Mouse (Mus musculus): Measurements from ENCODE around the gene Hdac7. TPM values are rescaled to one million over a fixed set of nuclear protein-coding genes. Genes with fewer than 3 reads are reported as not detected.
A peak's percentile ranks its signal among the peaks of the same experiment; 100 is the strongest.

Gene Hdac7
- polyA plus RNA-seq, 1 experiment from 2014 or later, result 5.7 TPM

- peaks cover 34% of the 10 kb centered on the region; the same call in 1 of the 2 replicates for H3K36me3 ChIP-seq (replicated peaks)
- no peaks in the 10 kb centered on the region for H3K9me3 ChIP-seq (replicated peaks)
- no peak overlapping the region for H3K9ac ChIP-seq
- no peak overlapping the region for H3K4me2 ChIP-seq
- no peaks in the 10 kb centered on the region for H3K27me3 ChIP-seq
- H3K27ac ChIP-seq (replicated peaks), result no peak overlapping the region
- H3K4me3 ChIP-seq (replicated peaks), result no peak overlapping the region
- WGBS (ENCODE audit: insufficient replicate concordance), result 71% methylated on average over 17 of the region's 17 CpGs
- ATAC-seq (ENCODE audit: insufficient read depth), result peak; percentile 41; the same call in 1 of the 2 replicates
- no peaks in the 10 kb centered on the region for H3K4me1 ChIP-seq (replicated peaks)
Observed at GRCm38 (mm10) chr15:97798134-97798533, 46.2 kb downstream of the Hdac7 start.

DNA sequence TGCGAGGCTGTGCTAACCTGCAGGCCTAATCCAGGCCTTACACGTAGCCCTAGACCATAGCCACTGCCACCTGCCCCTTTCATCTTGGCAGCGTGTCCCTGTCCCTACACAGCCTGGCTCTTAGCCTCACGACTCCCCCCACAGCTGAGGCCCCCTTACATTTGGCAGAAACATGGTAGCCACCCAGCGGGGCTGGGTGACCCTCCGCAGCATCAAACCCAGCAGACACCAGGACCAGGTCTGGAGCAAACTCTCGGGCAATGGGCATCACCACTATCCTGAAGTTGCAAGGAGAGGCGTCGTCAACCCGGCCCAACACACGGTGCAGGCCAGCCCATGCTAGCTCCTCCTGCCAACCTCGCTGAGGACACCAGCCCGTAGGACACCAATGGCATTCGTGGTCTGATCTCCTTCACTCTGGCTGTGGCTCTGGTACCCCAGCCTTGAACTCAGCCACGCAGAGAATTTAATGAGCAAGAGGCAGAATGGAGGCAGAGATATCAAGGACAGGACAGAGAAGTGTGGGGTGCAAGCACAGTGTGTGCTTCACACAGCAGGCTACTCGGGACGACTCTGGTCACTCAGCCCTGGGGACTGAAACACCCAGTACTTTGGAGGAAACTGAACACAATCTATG, 47.5 kb downstream of the Hdac7 start:
- peaks cover 39% of the 10 kb centered on the region for H3K36me3 ChIP-seq (replicated peaks)
- H3K4me1 ChIP-seq (replicated peaks), result no peaks in the 10 kb centered on the region
- H3K27ac ChIP-seq (replicated peaks), result no peak overlapping the region
- no peak overlapping the region for H3K4me3 ChIP-seq (replicated peaks)
- H3K27me3 ChIP-seq, result no peaks in the 10 kb centered on the region
- H3K4me2 ChIP-seq, result no peak overlapping the region
- no peak for ATAC-seq (ENCODE audit: insufficient read depth)
- H3K9me3 ChIP-seq (replicated peaks), result no peaks in the 10 kb centered on the region
- no peak overlapping the region for H3K9ac ChIP-seq
- WGBS (ENCODE audit: insufficient replicate concordance), result 81% methylated on average over 17 of the region's 17 CpGs

- H3K4me3 ChIP-seq (replicated peaks), result no peak overlapping the region
- H3K27me3 ChIP-seq, result no peaks in the 10 kb centered on the region
- no peak overlapping the region for H3K27ac ChIP-seq (replicated peaks)
- H3K9ac ChIP-seq, result no peak overlapping the region
- ATAC-seq (ENCODE audit: insufficient read depth), result no peak
- no peaks in the 10 kb centered on the region for H3K4me1 ChIP-seq (replicated peaks)
- H3K36me3 ChIP-seq (replicated peaks), result peaks cover 45% of the 10 kb centered on the region
- no peaks in the 10 kb centered on the region for H3K9me3 ChIP-seq (replicated peaks)
- H3K4me2 ChIP-seq, result no peak overlapping the region
- 81% methylated on average over 10 of the region's 10 CpGs for WGBS (ENCODE audit: insufficient replicate concordance)
Observed at GRCm38 (mm10) chr15:97795559-97796235, 48.6 kb downstream of the Hdac7 start.

DNA sequence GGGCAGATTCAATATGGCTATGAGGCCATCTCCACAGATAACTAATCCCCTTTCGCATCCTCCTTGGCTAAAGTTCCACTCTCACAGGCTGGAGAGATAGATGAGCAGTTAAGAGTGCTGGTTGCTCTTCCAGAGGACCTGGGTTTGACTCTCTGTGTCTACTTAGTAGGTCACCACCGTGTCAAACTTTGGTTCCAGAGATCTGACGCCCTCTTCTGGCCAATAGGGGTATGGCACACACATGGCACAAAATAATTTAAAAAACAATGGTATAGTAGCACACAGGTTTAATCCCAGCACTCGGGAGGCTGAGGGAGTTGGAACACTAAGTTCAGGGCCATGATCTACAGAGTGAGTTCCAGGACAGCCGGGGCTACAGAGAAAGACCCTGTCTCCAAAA, 50.0 kb downstream of the Hdac7 start:
- no peak overlapping the region for H3K4me3 ChIP-seq (replicated peaks)
- H3K4me1 ChIP-seq (replicated peaks), result peaks cover 11% of the 10 kb centered on the region
- no peaks in the 10 kb centered on the region for H3K9me3 ChIP-seq (replicated peaks)
- no peak overlapping the region for H3K9ac ChIP-seq
- no peak overlapping the region for H3K4me2 ChIP-seq
- peaks cover 56% of the 10 kb centered on the region for H3K36me3 ChIP-seq (replicated peaks)
- 63% methylated on average over 5 of the region's 5 CpGs for WGBS (ENCODE audit: insufficient replicate concordance)
- ATAC-seq (ENCODE audit: insufficient read depth), result no peak
- H3K27ac ChIP-seq (replicated peaks), result no peak overlapping the region
- no peaks in the 10 kb centered on the region for H3K27me3 ChIP-seq

- Histone ChIP-seq H3K27me3 (no peaks in the 10 kb centered on the region), H3K9ac (no peak overlapping the region), H3K36me3 (replicated peaks) (peaks cover 56% of the 10 kb centered on the region), H3K4me2 (no peak overlapping the region), H3K9me3 (replicated peaks) (no peaks in the 10 kb centered on the region), H3K4me3 (replicated peaks) (no peak overlapping the region), H3K4me1 (replicated peaks) (peaks cover 18% of the 10 kb centered on the region), H3K27ac (replicated peaks) (no peak overlapping the region)
- WGBS (ENCODE audit: insufficient replicate concordance), result 83% methylated on average over 18 of the region's 18 CpGs
- ATAC-seq (ENCODE audit: insufficient read depth), result no peak
Observed at GRCm38 (mm10) chr15:97793386-97794153, 50.7 kb downstream of the Hdac7 start.

DNA sequence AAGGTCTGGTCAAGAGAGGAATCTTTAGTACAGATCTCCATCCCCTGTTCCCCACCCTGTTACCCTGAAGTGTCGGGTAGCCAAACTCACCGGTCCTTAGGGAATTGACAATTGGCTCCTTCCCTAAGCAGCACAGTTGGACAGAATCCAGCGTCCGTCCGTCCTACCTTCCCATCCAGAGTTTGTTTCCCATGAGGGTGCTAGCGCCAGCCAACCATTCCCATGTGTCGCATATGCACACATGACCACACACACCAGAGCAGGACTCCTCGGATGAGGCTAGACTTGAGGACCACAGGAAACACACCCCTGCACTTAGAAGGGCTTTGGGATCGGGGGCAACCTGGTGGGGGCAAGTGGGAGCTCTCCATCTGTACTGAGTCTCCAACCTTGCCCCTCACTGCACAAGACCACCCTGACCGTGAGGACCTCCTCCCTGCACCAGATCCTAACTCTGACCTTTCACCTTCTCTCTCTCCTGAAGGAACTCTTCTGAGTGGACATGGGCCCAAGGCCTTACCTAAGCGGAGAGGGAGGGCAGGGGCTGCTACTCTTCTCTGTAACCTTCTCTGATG, 53.1 kb downstream of the Hdac7 start:
- H3K27ac ChIP-seq (replicated peaks), result no peak overlapping the region
- no peak for ATAC-seq (ENCODE audit: insufficient read depth)
- H3K9ac ChIP-seq, result no peak overlapping the region
- no peak overlapping the region for H3K4me3 ChIP-seq (replicated peaks)
- H3K9me3 ChIP-seq (replicated peaks), result no peaks in the 10 kb centered on the region
- H3K4me1 ChIP-seq (replicated peaks), result peaks cover 42% of the 10 kb centered on the region
- 80% methylated on average over 11 of the region's 11 CpGs for WGBS (ENCODE audit: insufficient replicate concordance)
- peaks cover 58% of the 10 kb centered on the region for H3K36me3 ChIP-seq (replicated peaks)
- H3K27me3 ChIP-seq, result no peaks in the 10 kb centered on the region
- no peak overlapping the region for H3K4me2 ChIP-seq

- peaks cover 56% of the 10 kb centered on the region for H3K36me3 ChIP-seq (replicated peaks)
- H3K4me1 ChIP-seq (replicated peaks), result peaks cover 55% of the 10 kb centered on the region
- H3K27ac ChIP-seq (replicated peaks), result 0 out of 2 replicates have a peak overlapping the region, but pooled peaks have one; percentile 98
- H3K9ac ChIP-seq, result no peak overlapping the region
- no peak overlapping the region for H3K4me2 ChIP-seq
- 48% methylated on average over 20 of the region's 20 CpGs for WGBS (ENCODE audit: insufficient replicate concordance)
- no peak for ATAC-seq (ENCODE audit: insufficient read depth)
- H3K4me3 ChIP-seq (replicated peaks), result no peak overlapping the region
- H3K27me3 ChIP-seq, result no peaks in the 10 kb centered on the region
- H3K9me3 ChIP-seq (replicated peaks), result no peaks in the 10 kb centered on the region
Observed at GRCm38 (mm10) chr15:97789761-97790505, 54.4 kb downstream of the Hdac7 start.

- ATAC-seq (ENCODE audit: insufficient read depth), result no peak
- no peaks in the 10 kb centered on the region for H3K27me3 ChIP-seq
- no peak overlapping the region for H3K4me3 ChIP-seq (replicated peaks)
- no peaks in the 10 kb centered on the region for H3K9me3 ChIP-seq (replicated peaks)
- H3K27ac ChIP-seq (replicated peaks), result peak overlapping the region; percentile 98
- 58% methylated on average over 6 of the region's 6 CpGs for WGBS (ENCODE audit: insufficient replicate concordance)
- H3K4me1 ChIP-seq (replicated peaks), result peaks cover 61% of the 10 kb centered on the region
- peaks cover 45% of the 10 kb centered on the region for H3K36me3 ChIP-seq (replicated peaks)
- H3K9ac ChIP-seq, result no peak overlapping the region
- no peak overlapping the region for H3K4me2 ChIP-seq
Observed at GRCm38 (mm10) chr15:97788821-97789220, 55.5 kb downstream of the Hdac7 start.

DNA sequence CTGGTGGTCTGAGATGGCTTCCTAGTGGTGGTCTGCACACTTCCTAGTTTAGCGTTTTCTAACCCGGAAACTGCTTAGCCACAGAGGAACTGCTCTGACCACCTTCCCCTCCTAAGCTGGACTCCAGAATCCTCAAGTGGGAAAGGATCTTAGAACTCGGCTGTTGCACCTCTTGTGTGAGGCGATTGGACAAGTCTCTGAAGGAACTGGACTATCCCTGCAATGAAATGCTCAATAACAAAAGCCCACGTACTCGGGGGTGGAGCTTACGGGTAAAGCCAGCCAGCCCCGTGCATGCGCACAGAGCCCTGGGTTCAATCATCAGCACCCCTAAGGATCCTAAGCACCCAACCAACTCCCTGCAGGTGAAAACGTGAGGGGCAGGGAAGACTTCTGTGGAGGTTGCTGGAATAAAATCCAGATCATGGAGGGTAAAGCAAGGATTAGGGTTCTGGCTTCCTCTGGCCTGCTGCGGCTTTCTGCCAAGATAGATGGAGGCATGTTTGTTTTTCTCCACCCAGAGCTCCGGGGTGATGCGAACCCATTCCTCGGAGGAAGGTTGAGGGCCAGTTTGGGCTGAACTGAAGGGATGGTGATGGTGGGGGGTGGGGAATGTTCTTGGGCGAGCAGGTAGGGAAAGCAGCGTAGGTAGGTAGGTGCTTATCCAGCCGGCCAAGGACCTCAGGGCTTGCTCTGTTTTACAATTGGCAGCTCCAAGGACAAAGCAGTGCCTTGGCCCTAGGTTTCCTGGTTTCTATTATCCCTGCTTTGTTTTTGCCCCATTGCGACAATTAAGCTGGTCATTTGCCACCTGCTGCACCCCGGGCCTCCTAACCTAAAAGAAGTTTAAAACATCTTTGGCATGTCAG, 56.3 kb downstream of the Hdac7 start:
- Histone ChIP-seq H3K9me3 (replicated peaks) (no peaks in the 10 kb centered on the region), H3K27ac (replicated peaks) (peak overlapping the region; percentile 98), H3K36me3 (replicated peaks) (peaks cover 40% of the 10 kb centered on the region), H3K4me1 (replicated peaks) (peaks cover 69% of the 10 kb centered on the region), H3K4me2 (peak overlapping the region; percentile 74), H3K4me3 (replicated peaks) (peak overlapping the region; percentile 94), H3K27me3 (peaks cover 4% of the 10 kb centered on the region), H3K9ac (peak overlapping the region; percentile 98; the same call in 1 of the 2 replicates)
- WGBS (ENCODE audit: insufficient replicate concordance), result 52% methylated on average over 19 of the region's 19 CpGs
- ATAC-seq (ENCODE audit: insufficient read depth), result no peak
